Mouse (Mus musculus): ENCODE data around the gene Bcl2l10. TPM values are rescaled to one million over a fixed set of nuclear protein-coding genes. Genes with fewer than 3 reads are reported as not detected.

Bcl2l10 gene
- not detected in 2 replicates for polyA plus RNA-seq (2014; fragmentation: Nextera tagmentation; extraction: Ambion mirVana)

- H3K27me3 ChIP-seq (ENCODE audit: control insufficient read depth, insufficient read depth, low read length), result no peaks in the 10 kb centered on the region
- 91% methylated on average over 5 of the region's 5 CpGs for WGBS
Measured at GRCm38 (mm10) chr9:75347458-75347857, at the start of gene Bcl2l10. Bcl2l10 (plus strand) TSS chr9:75347758.

DNA sequence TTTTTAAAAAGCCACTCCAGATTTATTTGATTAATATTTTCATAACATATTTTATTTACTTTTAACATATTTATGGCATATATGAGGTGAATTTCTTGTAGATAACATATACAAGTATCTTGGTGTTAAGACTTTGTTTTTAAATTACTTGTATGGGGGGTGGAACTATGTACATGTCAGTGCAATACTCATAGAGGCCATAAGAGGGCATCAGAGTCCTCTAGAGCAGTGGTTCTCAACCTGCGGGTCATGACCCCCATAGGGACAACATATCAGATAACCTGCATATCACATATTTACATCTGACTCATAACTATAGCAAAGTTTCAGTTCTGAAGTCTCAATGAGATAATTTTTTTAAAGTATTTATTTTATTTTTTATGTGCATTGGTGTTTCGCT lies 48.2 kb upstream of the Bcl2l10 start:
- Histone ChIP-seq H3K9me3 (ENCODE audit: control insufficient read depth, low read length) (no peaks in the 10 kb centered on the region), H3K4me3 (ENCODE audit: low read length) (no peak overlapping the region), H3K9ac (ENCODE audit: low read depth, low read length) (no peak overlapping the region), H3K4me2 (replicated peaks; ENCODE audit: low read depth, low read length) (no peak overlapping the region), H3K27ac (ENCODE audit: low read depth, low read length) (no peak overlapping the region), H3K36me3 (ENCODE audit: control insufficient read depth, insufficient read depth, low read length) (no peaks in the 10 kb centered on the region), H3K27me3 (ENCODE audit: control insufficient read depth, insufficient read depth, low read length) (no peaks in the 10 kb centered on the region), H3K4me1 (ENCODE audit: control insufficient read depth, insufficient read depth, low read length) (no peaks in the 10 kb centered on the region)
- ATAC-seq (ENCODE audit: low FRiP score, low TSS enrichment), result no peak
- WGBS, result 86% methylated on average over 2 of the region's 2 CpGs

More at GRCm38 (mm10) chr9:75347458-75347857, at the start of gene Bcl2l10:
- H3K27ac ChIP-seq (ENCODE audit: low read depth, low read length), result no peak within 1 kb of the TSS
- no peak within 1 kb of the TSS for H3K4me2 ChIP-seq (replicated peaks; ENCODE audit: low read depth, low read length)
- peaks cover 8% of the 10 kb centered on the region; the same call in 1 of the 2 replicates for H3K36me3 ChIP-seq (ENCODE audit: control insufficient read depth, insufficient read depth, low read length)
- no peak within 1 kb of the TSS for H3K9ac ChIP-seq (ENCODE audit: low read depth, low read length)
- ATAC-seq (ENCODE audit: low FRiP score, low TSS enrichment), result no peak
- H3K4me1 ChIP-seq (ENCODE audit: control insufficient read depth, insufficient read depth, low read length), result no peaks in the 10 kb centered on the region
- H3K9me3 ChIP-seq (ENCODE audit: control insufficient read depth, low read length), result no peaks in the 10 kb centered on the region
- no peak within 1 kb of the TSS for H3K4me3 ChIP-seq (ENCODE audit: low read length)

DNA sequence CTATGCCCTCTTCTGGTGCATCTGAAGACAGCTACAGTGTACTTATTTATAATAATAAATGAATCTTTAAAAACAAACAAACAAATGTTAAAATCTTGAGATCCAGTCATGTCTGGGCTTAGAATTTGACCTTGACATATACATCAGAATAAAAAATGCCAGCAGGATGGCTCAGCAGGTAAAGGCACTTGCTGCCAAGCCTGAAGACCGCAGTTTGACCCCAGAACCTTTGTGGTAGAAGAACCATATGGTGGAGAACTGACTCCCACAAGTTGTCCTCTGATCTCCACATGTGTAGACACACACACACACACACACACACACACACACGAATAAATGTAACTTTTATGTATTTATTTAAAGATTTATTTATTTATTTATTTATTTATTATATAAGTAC lies 44.5 kb upstream of the Bcl2l10 start:
- no peaks in the 10 kb centered on the region for H3K36me3 ChIP-seq (ENCODE audit: control insufficient read depth, insufficient read depth, low read length)
- no peaks in the 10 kb centered on the region for H3K27me3 ChIP-seq (ENCODE audit: control insufficient read depth, insufficient read depth, low read length)
- 75% methylated on average over 2 of the region's 2 CpGs for WGBS
- no peak for ATAC-seq (ENCODE audit: low FRiP score, low TSS enrichment)
- H3K27ac ChIP-seq (ENCODE audit: low read depth, low read length), result no peak overlapping the region
- H3K9ac ChIP-seq (ENCODE audit: low read depth, low read length), result no peak overlapping the region
- H3K4me2 ChIP-seq (replicated peaks; ENCODE audit: low read depth, low read length), result no peak overlapping the region
- no peaks in the 10 kb centered on the region for H3K9me3 ChIP-seq (ENCODE audit: control insufficient read depth, low read length)
- no peak overlapping the region for H3K4me3 ChIP-seq (ENCODE audit: low read length)
- no peaks in the 10 kb centered on the region for H3K4me1 ChIP-seq (ENCODE audit: control insufficient read depth, insufficient read depth, low read length)

- 34% methylated on average over 16 of the region's 16 CpGs for WGBS
- no peak overlapping the region for H3K27ac ChIP-seq (ENCODE audit: low read depth, low read length)
- ATAC-seq (ENCODE audit: low FRiP score, low TSS enrichment), result no peak; the same call in 1 of the 2 replicates
- no peaks in the 10 kb centered on the region for H3K27me3 ChIP-seq (ENCODE audit: control insufficient read depth, insufficient read depth, low read length)
- H3K4me1 ChIP-seq (ENCODE audit: control insufficient read depth, insufficient read depth, low read length), result no peaks in the 10 kb centered on the region
- H3K4me3 ChIP-seq (ENCODE audit: low read length), result no peak overlapping the region
- H3K9me3 ChIP-seq (ENCODE audit: control insufficient read depth, low read length), result no peaks in the 10 kb centered on the region
- H3K9ac ChIP-seq (ENCODE audit: low read depth, low read length), result no peak overlapping the region
- no peaks in the 10 kb centered on the region for H3K36me3 ChIP-seq (ENCODE audit: control insufficient read depth, insufficient read depth, low read length)
- H3K4me2 ChIP-seq (replicated peaks; ENCODE audit: low read depth, low read length), result no peak overlapping the region
Measured at GRCm38 (mm10) chr9:75303701-75304261, 43.8 kb upstream of the Bcl2l10 start.

GRCm38 (mm10) chr9:75304286-75304685 lies 43.3 kb upstream of the Bcl2l10 start:
- H3K4me3 ChIP-seq (ENCODE audit: low read length), result no peak overlapping the region
- no peaks in the 10 kb centered on the region for H3K9me3 ChIP-seq (ENCODE audit: control insufficient read depth, low read length)
- H3K27ac ChIP-seq (ENCODE audit: low read depth, low read length), result no peak overlapping the region
- H3K4me2 ChIP-seq (replicated peaks; ENCODE audit: low read depth, low read length), result no peak overlapping the region
- no peaks in the 10 kb centered on the region for H3K4me1 ChIP-seq (ENCODE audit: control insufficient read depth, insufficient read depth, low read length)
- no peaks in the 10 kb centered on the region for H3K27me3 ChIP-seq (ENCODE audit: control insufficient read depth, insufficient read depth, low read length)
- no peaks in the 10 kb centered on the region for H3K36me3 ChIP-seq (ENCODE audit: control insufficient read depth, insufficient read depth, low read length)
- WGBS, result 39% methylated on average over 7 of the region's 7 CpGs
- ATAC-seq (ENCODE audit: low FRiP score, low TSS enrichment), result no peak
- H3K9ac ChIP-seq (ENCODE audit: low read depth, low read length), result no peak overlapping the region

DNA sequence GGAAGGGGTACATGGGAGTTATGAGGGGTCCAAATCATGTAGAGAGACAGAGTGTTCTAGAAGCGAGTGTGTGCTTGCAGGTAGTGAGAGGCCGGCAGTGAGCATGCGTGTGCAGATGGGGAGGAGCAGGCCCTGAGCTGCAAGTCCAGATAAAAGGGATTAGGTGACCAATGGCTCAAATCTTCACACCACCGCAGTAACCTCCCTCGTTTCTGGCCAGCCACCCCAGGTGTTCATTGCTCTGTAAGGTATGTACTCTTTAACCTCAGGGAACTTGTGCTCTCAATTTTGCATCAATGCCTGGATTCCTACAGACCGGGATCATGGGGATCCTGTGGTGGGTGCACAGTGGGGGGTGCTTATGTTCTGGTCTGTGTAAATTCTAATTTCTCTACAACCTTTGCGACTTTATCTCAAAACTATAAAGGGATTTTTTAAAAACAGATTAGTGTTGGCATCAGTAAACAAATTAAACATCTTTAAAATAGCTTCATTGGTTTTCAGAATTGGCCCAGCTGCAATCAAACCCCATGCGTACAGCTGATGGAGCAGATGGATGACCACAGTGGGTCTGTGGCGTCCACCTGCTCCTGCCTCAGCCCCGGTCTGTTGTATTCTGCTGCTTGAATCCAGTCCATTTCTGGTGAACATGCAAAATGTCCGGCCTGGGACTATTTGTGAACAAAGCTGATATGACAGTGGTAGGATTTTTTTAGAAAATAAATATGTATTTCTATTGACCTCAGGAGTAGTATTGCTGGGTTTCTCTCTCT lies 41.2 kb upstream of the Bcl2l10 start, which contains the start of gene Gnb5:
Gene Gnb5 (plus strand): TSS at position 163 of the 773 bp plus-strand sequence.
- H3K4me2 ChIP-seq (replicated peaks; ENCODE audit: low read depth, low read length), result no peak within 1 kb of the TSS
- H3K36me3 ChIP-seq (ENCODE audit: control insufficient read depth, insufficient read depth, low read length), result no peaks in the 10 kb centered on the region
- H3K4me3 ChIP-seq (ENCODE audit: low read length), result no peak within 1 kb of the TSS
- no peaks in the 10 kb centered on the region for H3K4me1 ChIP-seq (ENCODE audit: control insufficient read depth, insufficient read depth, low read length)
- H3K27me3 ChIP-seq (ENCODE audit: control insufficient read depth, insufficient read depth, low read length), result no peaks in the 10 kb centered on the region
- ATAC-seq (ENCODE audit: low FRiP score, low TSS enrichment), result no peak
- WGBS, result 82% methylated on average over 11 of the region's 11 CpGs
- no peak within 1 kb of the TSS for H3K9ac ChIP-seq (ENCODE audit: low read depth, low read length)
- no peak within 1 kb of the TSS for H3K27ac ChIP-seq (ENCODE audit: low read depth, low read length)
- no peaks in the 10 kb centered on the region for H3K9me3 ChIP-seq (ENCODE audit: control insufficient read depth, low read length)

DNA sequence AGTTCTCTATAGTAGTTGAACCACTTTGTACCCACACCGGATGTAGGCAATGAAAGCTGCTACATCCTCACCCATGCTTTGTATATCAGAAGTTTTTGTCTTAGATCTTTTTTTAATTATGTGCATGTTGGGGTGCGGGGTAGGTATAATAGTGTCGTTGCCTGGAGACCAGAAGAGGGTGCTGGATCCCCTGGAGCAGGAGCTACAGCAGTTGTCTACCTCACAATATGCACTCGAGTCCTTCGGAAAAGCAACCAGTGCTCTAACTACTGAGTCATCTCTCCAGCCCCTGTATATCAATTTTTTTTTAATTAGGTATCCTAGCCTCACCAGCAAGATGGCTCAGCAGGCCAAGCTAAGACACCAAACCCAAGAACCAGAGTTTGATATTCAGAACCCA lies 40.5 kb upstream of the Bcl2l10 start:
- Histone ChIP-seq H3K27ac (ENCODE audit: low read depth, low read length) (no peak overlapping the region), H3K4me3 (ENCODE audit: low read length) (no peak overlapping the region), H3K4me2 (replicated peaks; ENCODE audit: low read depth, low read length) (no peak overlapping the region), H3K9ac (ENCODE audit: low read depth, low read length) (no peak overlapping the region), H3K4me1 (ENCODE audit: control insufficient read depth, insufficient read depth, low read length) (no peaks in the 10 kb centered on the region), H3K9me3 (ENCODE audit: control insufficient read depth, low read length) (no peaks in the 10 kb centered on the region), H3K27me3 (ENCODE audit: control insufficient read depth, insufficient read depth, low read length) (no peaks in the 10 kb centered on the region), H3K36me3 (ENCODE audit: control insufficient read depth, insufficient read depth, low read length) (no peaks in the 10 kb centered on the region)
- no peak for ATAC-seq (ENCODE audit: low FRiP score, low TSS enrichment)
- 91% methylated on average over 5 of the region's 5 CpGs for WGBS

- no peak overlapping the region for H3K9ac ChIP-seq (ENCODE audit: low read depth, low read length)
- no peaks in the 10 kb centered on the region for H3K27me3 ChIP-seq (ENCODE audit: control insufficient read depth, insufficient read depth, low read length)
- no peak overlapping the region for H3K4me2 ChIP-seq (replicated peaks; ENCODE audit: low read depth, low read length)
- no peak overlapping the region for H3K4me3 ChIP-seq (ENCODE audit: low read length)
- H3K36me3 ChIP-seq (ENCODE audit: control insufficient read depth, insufficient read depth, low read length), result no peaks in the 10 kb centered on the region
- H3K4me1 ChIP-seq (ENCODE audit: control insufficient read depth, insufficient read depth, low read length), result no peaks in the 10 kb centered on the region
- ATAC-seq (ENCODE audit: low FRiP score, low TSS enrichment), result no peak
- H3K27ac ChIP-seq (ENCODE audit: low read depth, low read length), result no peak overlapping the region
- no peaks in the 10 kb centered on the region for H3K9me3 ChIP-seq (ENCODE audit: control insufficient read depth, low read length)
- 61% methylated on average over 5 of the region's 5 CpGs for WGBS
Measured at GRCm38 (mm10) chr9:75308621-75309020, 38.9 kb upstream of the Bcl2l10 start.

- H3K27ac ChIP-seq (ENCODE audit: low read depth, low read length), result no peak overlapping the region
- H3K4me1 ChIP-seq (ENCODE audit: control insufficient read depth, insufficient read depth, low read length), result peaks cover 6% of the 10 kb centered on the region; the same call in 1 of the 2 replicates
- ATAC-seq (ENCODE audit: low FRiP score, low TSS enrichment), result no peak
- no peaks in the 10 kb centered on the region for H3K27me3 ChIP-seq (ENCODE audit: control insufficient read depth, insufficient read depth, low read length)
- H3K36me3 ChIP-seq (ENCODE audit: control insufficient read depth, insufficient read depth, low read length), result no peaks in the 10 kb centered on the region
- no peaks in the 10 kb centered on the region for H3K9me3 ChIP-seq (ENCODE audit: control insufficient read depth, low read length)
- H3K9ac ChIP-seq (ENCODE audit: low read depth, low read length), result no peak overlapping the region
- no peak overlapping the region for H3K4me2 ChIP-seq (replicated peaks; ENCODE audit: low read depth, low read length)
- WGBS, result 26% methylated on average over 4 of the region's 4 CpGs
- no peak overlapping the region for H3K4me3 ChIP-seq (ENCODE audit: low read length)
Measured at GRCm38 (mm10) chr9:75312008-75312407, 35.5 kb upstream of the Bcl2l10 start.

Measured in kidney, embryonic 14.5 days (tissue).